Mouse (Mus musculus) CH12F3 (cell line): ENCODE measurements around the gene Zfp146.
"Not testable (repeated sequence)": the region's sequence is repeated elsewhere in the genome, so short reads cannot be mapped to it uniquely, and the experiment has no call there.

Experiments used
- in situ Hi-C: fragments of 300-500 bp; cut with MboI; formaldehyde crosslinking; loops from 2 replicates; pipeline ENCODE4 v1.14.3; 2020; ENCODE audit warnings: low sequenced_read_pairs

Zfp146 gene

GRCm38 (mm10) chr7:30169583-30170282, at the start of gene Zfp146:
Gene Zfp146, minus strand, starts transcription at chr7:30169750.
- in situ Hi-C loops, result no loop called here

GRCm38 (mm10) chr7:30217277-30217676, 47.7 kb upstream of the Zfp146 start:
- in situ Hi-C loops, result no loop called here

GRCm38 (mm10) chr7:30216723-30217151, 47.2 kb upstream of the Zfp146 start:
- in situ Hi-C loops, result no loop called here

- in situ Hi-C loops, result no loop called here
These were observed 46.3 kb upstream of the Zfp146 start for GRCm38 (mm10) chr7:30215875-30216274.

- in situ Hi-C loops, result no loop called here
These were observed 44.3 kb upstream of the Zfp146 start for GRCm38 (mm10) chr7:30213881-30214280.

- in situ Hi-C loops, result no loop called here
These were observed 41.5 kb upstream of the Zfp146 start for GRCm38 (mm10) chr7:30211025-30211424.

- in situ Hi-C loops, result not testable (repeated sequence)
These were observed 36.8 kb upstream of the Zfp146 start for GRCm38 (mm10) chr7:30206364-30206763.

GRCm38 (mm10) chr7:30205383-30205782, 35.8 kb upstream of the Zfp146 start:
- in situ Hi-C loops, result no loop called here

- in situ Hi-C loops, result no loop called here
These were observed 34.8 kb upstream of the Zfp146 start for GRCm38 (mm10) chr7:30204380-30204779.

- in situ Hi-C loops, result no loop called here
These were observed 33.5 kb upstream of the Zfp146 start for GRCm38 (mm10) chr7:30202895-30203690.

GRCm38 (mm10) chr7:30200661-30201060, 31.1 kb upstream of the Zfp146 start:
- in situ Hi-C loops, result not testable (repeated sequence)

GRCm38 (mm10) chr7:30200200-30200599, 30.6 kb upstream of the Zfp146 start:
- in situ Hi-C loops, result no loop called here

- in situ Hi-C loops, result no loop called here
These were observed 30.1 kb upstream of the Zfp146 start for GRCm38 (mm10) chr7:30199498-30200139.

GRCm38 (mm10) chr7:30198481-30198971, 29.0 kb upstream of the Zfp146 start, which contains the start of gene Capns1:
Gene Capns1, minus strand, starts transcription at chr7:30198811.
- in situ Hi-C loops, result no loop called here

GRCm38 (mm10) chr7:30197592-30198129, 28.1 kb upstream of the Zfp146 start:
- in situ Hi-C loops, result no loop called here

GRCm38 (mm10) chr7:30196171-30196570, 26.6 kb upstream of the Zfp146 start:
- in situ Hi-C loops, result no loop called here

- in situ Hi-C loops, result no loop called here
These were observed 25.9 kb upstream of the Zfp146 start for GRCm38 (mm10) chr7:30195461-30195860.

GRCm38 (mm10) chr7:30194884-30195283, 25.3 kb upstream of the Zfp146 start:
- in situ Hi-C loops, result no loop called here

- in situ Hi-C loops, result no loop called here
These were observed 24.7 kb upstream of the Zfp146 start for GRCm38 (mm10) chr7:30194101-30194831.

- in situ Hi-C loops, result no loop called here
These were observed 24.1 kb upstream of the Zfp146 start for GRCm38 (mm10) chr7:30193581-30194100.
